Mouse (Mus musculus) hindbrain, embryonic 14.5 days (tissue): Measurements from ENCODE around the gene Emc3. TPM values are rescaled to one million over a fixed set of nuclear protein-coding genes. Genes with fewer than 3 reads are reported as not detected.
A peak's percentile ranks its signal among the peaks of the same experiment; 100 is the strongest.

Source experiments
- ATAC-seq: fragments of 200-750 bp; cut with Nextera tagmentation; 2 replicates; pipeline ENCODE4 v1.8.0; 2017; ENCODE audit warnings: moderate number of reproducible peaks, mild to moderate bottlenecking, moderate TSS enrichment, moderate library complexity; ENCODE audit not compliant: low FRiP score
- DNase-seq: peaks from one replicate; pipeline ENCODE4 v3.0.0-alpha.2; 2015; ENCODE audit warnings: low spot score
- H3K27ac ChIP-seq: fragments of 300-500 bp; sonication (generic); 2 replicates; pipeline ENCODE4 v1.5.1; 2014; ENCODE audit warnings: mild to moderate bottlenecking, moderate library complexity
- H3K27me3 ChIP-seq: fragments of 300-500 bp; sonication (generic); 2 replicates; pipeline ENCODE4 v1.6.1; 2014; ENCODE audit warnings: mild to moderate bottlenecking, low read length, mixed read lengths; ENCODE audit not compliant: control insufficient read depth, insufficient read depth
- H3K36me3 ChIP-seq: fragments of 300-500 bp; sonication (generic); replicated peaks from 2 replicates; pipeline ENCODE4 v1.6.1; 2014; ENCODE audit not compliant: control insufficient read depth, insufficient read depth
- H3K4me1 ChIP-seq: fragments of 300-500 bp; sonication (generic); replicated peaks from 2 replicates; pipeline ENCODE4 v1.6.1; 2014; ENCODE audit warnings: antibody characterized with exemption, low read length, mixed read lengths; ENCODE audit not compliant: control insufficient read depth, insufficient read depth
- H3K4me2 ChIP-seq: fragments of 300-500 bp; sonication (generic); replicated peaks from 2 replicates; pipeline ENCODE4 v1.6.1; 2014; ENCODE audit warnings: mild to moderate bottlenecking, moderate library complexity
- H3K4me3 ChIP-seq: fragments of 300-500 bp; sonication (generic); replicated peaks from 2 replicates; pipeline ENCODE4 v1.5.1; 2014; ENCODE audit warnings: mild to moderate bottlenecking, low read length
- H3K9ac ChIP-seq: fragments of 300-500 bp; sonication (generic); 2 replicates; pipeline ENCODE4 v1.6.1; 2014
- H3K9me3 ChIP-seq: fragments of 300-500 bp; sonication (generic); 2 replicates; pipeline ENCODE4 v1.6.1; 2016; ENCODE audit warnings: low read length; ENCODE audit not compliant: control insufficient read depth
- WGBS: fragments of 180-500 bp; shearing (Covaris S2); extraction: QIAGEN DNeasy Blood & Tissue Kit; methylation state at CpG from one replicate; pipeline ENCODE4 v1.1.7; 2014; 5-methylcytosine and 5-hydroxymethylcytosine counted together
- polyA plus RNA-seq: library from polyadenylated mRNA; unstranded; fragments of >200 nt; fragmentation: Nextera tagmentation; extraction: Ambion mirVana; gene quantifications from 2 replicates; pipeline ENCODE4 v1.2.1, GENCODE M21; 2014

Gene Emc3
- polyA plus RNA-seq, 1 experiment from 2014 or later: 107 TPM

DNA sequence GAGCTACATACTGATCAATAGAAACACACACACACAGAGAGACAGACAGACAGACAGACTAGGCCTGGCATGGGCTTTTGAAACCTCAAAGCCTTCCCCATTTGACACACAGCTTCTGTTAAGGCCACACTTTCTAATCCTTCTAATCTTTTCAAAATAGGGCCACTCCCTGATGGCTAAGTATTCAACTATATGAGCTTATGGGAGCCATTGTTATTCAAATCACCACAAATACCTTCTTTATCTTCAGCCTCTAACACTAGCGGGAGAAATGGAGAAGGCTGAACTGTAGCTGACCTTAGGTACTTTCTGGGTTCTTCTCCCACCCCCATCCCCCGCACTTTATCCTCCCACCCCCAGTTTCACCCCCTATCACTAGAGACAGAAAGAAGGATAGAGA, 28.7 kb downstream of the Emc3 start:
- Histone ChIP-seq H3K4me1 (no peaks in the 10 kb centered on the region), H3K27ac (no peak overlapping the region), H3K4me3 (no peak overlapping the region), H3K27me3 (no peaks in the 10 kb centered on the region), H3K4me2 (no peak overlapping the region), H3K9ac (no peak overlapping the region), H3K9me3 (no peaks in the 10 kb centered on the region), H3K36me3 (no peaks in the 10 kb centered on the region)
- WGBS: 70% methylated on average over 2 of the region's 2 CpGs
- DNase-seq: no peak
- no peak for ATAC-seq

DNA sequence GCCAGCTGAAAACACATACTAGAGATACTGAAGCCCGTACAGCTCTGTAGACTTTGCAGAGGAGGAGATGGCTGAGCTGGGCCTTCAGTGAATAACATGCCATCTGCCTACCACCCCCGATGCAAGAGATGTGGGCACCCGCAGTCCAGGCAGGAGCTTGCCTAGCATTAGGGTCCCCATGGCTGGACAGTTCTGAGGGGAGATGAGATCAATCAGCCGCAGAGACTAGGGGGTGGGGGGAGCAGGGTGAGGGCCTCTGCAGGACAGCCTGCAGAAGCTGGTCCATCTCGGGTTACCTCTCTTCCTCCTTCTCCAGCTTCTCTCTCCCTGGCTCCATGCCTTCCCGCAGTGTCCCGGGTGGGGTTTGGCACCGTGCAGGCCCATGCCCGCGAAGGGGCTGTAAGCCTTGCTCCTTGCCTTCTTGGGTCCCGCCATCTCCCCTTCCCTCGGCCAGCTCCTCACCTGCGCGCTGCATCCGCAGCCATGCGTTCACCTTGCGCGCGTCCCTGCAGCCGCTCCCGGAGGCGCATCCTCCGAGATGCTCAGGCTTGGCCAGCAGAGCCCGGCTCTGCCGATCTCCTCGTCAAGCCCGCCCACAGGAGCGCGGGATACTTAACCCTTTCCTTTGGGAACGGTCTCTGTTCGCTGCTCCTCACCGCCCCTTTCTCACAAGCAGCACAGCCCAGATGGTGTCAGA, 29.9 kb downstream of the Emc3 start, which contains the start of gene Prrt3:
TSS of gene Prrt3 (minus strand) at position 544 of the 697 bp plus-strand sequence.
- Histone ChIP-seq H3K9me3 (no peaks in the 10 kb centered on the region), H3K9ac (peak within 1 kb of the TSS; percentile 63), H3K27me3 (no peaks in the 10 kb centered on the region), H3K27ac (peak within 1 kb of the TSS; percentile 8; the same call in 1 of the 2 replicates), H3K36me3 (0 out of 2 replicates have a peak, but pooled peaks cover 4% of the 10 kb centered on the region), H3K4me2 (peak within 1 kb of the TSS; percentile 55), H3K4me3 (peak within 1 kb of the TSS; percentile 45), H3K4me1 (no peaks in the 10 kb centered on the region)
- ATAC-seq (peak; percentile 89), DNase-seq (peak; percentile 66)
- 2% methylated on average over 32 of the region's 32 CpGs for WGBS

DNA sequence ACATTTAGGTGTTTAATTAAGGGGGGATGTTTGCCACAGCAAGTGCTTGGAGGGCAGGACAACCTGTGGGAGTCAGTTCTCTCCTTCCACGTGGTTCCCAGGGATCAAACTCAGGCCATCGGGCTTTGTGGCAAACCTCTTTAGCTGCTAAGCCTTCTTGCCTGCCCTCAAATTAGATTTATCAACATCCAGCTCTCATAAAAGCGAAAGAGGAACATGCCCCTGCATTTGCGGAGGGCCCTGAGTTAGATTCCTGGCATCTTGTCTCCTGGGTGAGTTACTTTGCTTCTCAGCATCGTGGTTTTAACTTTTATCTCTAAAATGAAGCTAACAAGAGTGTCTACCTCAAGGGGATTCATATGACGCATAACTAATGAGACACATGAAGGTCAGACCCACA, 32.1 kb downstream of the Emc3 start:
- H3K9ac ChIP-seq: no peak overlapping the region
- DNase-seq: no peak
- WGBS: 84% methylated on average over 6 of the region's 6 CpGs
- no peaks in the 10 kb centered on the region for H3K9me3 ChIP-seq
- ATAC-seq: no peak
- no peak overlapping the region for H3K4me3 ChIP-seq
- no peak overlapping the region for H3K27ac ChIP-seq
- no peak overlapping the region for H3K4me2 ChIP-seq
- 0 out of 2 replicates have a peak, but pooled peaks cover 7% of the 10 kb centered on the region for H3K4me1 ChIP-seq
- 0 out of 2 replicates have a peak, but pooled peaks cover 8% of the 10 kb centered on the region for H3K36me3 ChIP-seq
- H3K27me3 ChIP-seq: peaks cover 7% of the 10 kb centered on the region

DNA sequence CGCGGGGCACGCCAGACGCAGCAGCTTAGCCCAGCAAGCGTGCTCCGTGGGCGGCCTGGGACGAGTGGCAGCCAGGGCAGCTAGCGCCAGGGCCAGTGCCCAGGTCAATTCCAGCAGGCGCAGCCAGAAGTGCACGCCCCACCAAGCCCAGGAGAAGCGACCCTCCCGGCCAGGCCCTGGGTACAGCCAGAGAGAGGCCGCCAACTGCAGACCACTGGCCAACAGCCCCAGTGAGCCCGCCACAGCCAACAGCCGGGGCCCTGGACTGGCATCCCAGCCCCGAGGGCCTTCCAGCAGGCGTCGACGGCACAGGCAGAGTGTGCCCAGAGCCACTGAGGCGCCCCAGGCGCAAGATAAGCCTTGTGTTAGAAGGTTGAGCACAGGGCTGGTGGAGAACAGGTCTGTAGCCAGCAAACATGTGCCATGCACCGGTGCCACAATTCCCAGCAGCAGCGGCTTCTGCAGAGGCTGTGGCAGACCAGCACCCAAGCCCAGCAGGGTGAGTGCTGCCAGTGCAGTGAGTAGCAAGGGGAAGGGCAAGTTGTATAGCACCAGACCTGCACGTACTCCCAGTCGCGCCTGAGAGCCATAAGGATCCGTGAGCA, 36.3 kb downstream of the Emc3 start:
- Histone ChIP-seq H3K9ac (0 out of 2 replicates have a peak overlapping the region, but pooled peaks have one; percentile 46), H3K4me2 (peak overlapping the region; percentile 55), H3K36me3 (peaks cover 39% of the 10 kb centered on the region), H3K27me3 (peaks cover 7% of the 10 kb centered on the region), H3K4me1 (0 out of 2 replicates have a peak, but pooled peaks cover 7% of the 10 kb centered on the region), H3K9me3 (no peaks in the 10 kb centered on the region), H3K27ac (no peak overlapping the region), H3K4me3 (peak overlapping the region; percentile 32)
- WGBS: 54% methylated on average over 28 of the region's 28 CpGs
- no peak for DNase-seq
- no peak for ATAC-seq

DNA sequence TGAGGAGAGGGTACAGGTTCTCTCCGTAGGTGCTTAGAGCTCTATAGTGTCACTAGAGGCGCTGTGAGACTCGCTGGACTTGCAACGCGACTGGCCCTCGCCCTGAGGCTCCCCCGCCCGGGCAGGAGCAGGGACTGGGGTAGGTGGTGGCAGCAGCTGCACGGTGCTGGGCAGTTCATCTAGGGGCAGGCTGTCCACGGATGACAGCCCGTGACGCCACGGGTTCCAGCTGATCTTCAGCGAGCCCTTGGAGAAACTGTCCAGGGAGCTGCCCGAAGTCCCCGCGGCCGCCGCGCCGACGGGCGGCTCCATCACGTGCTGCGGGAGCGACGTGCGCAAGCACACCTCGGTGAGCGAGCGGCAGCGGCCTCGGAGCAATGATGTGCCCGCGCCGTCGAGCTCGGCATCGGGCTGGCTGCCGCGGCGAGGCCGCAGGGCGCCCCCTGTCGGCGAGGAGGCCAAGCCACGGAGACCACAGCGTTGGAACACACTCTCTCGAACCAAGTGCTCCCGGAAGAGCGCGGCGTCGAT, 37.1 kb downstream of the Emc3 start:
- Histone ChIP-seq H3K27me3 (peaks cover 7% of the 10 kb centered on the region), H3K4me2 (peak overlapping the region; percentile 55), H3K4me1 (0 out of 2 replicates have a peak, but pooled peaks cover 7% of the 10 kb centered on the region), H3K27ac (no peak overlapping the region), H3K4me3 (peak overlapping the region; percentile 32), H3K9me3 (no peaks in the 10 kb centered on the region), H3K9ac (peak overlapping the region; percentile 46), H3K36me3 (peaks cover 47% of the 10 kb centered on the region)
- peak; percentile 77 for DNase-seq
- peak; percentile 77 for ATAC-seq
- under 1% methylated on average over 53 of the region's 54 CpGs for WGBS

DNA sequence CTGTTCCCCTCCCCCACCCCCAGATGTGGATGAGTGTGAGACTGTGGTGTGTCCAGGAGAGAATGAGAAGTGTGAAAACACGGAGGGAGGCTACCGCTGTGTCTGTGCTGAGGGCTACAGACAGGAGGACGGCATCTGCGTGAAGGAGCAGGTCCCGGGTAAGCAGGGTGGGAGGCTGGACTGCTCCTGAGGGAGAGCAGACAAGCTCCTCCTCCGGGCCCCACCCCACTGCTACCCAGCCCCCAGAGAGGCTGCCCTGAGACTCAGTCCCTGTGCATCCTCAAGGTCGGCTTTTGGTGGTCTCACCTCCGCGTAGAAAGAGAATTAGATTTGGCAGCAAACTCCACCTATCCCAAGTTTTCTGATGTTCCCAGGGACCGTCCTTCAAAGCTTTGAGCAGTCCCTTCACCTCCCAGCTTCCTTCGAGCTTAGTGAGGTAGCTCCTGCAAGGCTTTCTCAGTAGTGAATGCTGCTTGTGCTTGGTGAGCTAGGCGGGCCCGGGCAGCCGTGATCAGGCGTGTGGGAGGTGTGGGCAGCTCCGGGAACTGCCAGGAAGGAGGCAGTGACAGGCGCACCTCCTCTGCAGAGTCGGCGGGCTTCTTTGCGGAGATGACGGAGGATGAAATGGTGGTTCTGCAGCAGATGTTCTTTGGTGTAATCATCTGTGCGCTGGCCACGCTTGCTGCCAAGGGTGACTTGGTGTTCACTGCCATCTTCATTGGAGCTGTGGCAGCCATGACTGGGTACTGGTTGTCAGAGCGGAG, 39.2 kb downstream of the Emc3 start:
- Histone ChIP-seq H3K9ac (no peak overlapping the region), H3K4me3 (no peak overlapping the region), H3K27me3 (peaks cover 7% of the 10 kb centered on the region), H3K36me3 (peaks cover 66% of the 10 kb centered on the region), H3K9me3 (no peaks in the 10 kb centered on the region), H3K4me1 (0 out of 2 replicates have a peak, but pooled peaks cover 7% of the 10 kb centered on the region), H3K27ac (no peak overlapping the region), H3K4me2 (no peak overlapping the region)
- DNase-seq: no peak
- WGBS: 77% methylated on average over 24 of the region's 24 CpGs
- ATAC-seq: no peak

DNA sequence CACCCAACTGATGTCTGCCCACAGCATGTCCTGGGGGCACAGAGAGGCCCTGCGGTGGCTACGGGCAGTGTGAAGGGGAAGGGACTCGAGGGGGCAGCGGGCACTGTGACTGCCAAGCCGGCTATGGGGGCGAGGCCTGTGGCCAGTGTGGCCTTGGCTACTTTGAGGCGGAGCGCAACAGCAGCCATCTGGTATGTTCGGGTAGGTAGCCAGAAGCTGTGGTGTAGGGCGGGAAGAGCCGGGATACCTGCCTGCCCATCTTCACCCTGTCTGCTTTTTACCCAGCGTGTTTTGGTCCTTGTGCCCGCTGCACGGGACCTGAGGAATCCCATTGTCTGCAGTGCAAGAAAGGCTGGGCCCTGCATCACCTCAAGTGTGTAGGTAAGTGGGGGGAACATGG, 42.0 kb downstream of the Emc3 start:
- WGBS: 95% methylated on average over 14 of the region's 14 CpGs
- Histone ChIP-seq H3K4me3 (no peak overlapping the region), H3K27ac (no peak overlapping the region), H3K4me1 (peaks cover 15% of the 10 kb centered on the region), H3K36me3 (peaks cover 75% of the 10 kb centered on the region), H3K4me2 (no peak overlapping the region), H3K27me3 (no peaks in the 10 kb centered on the region), H3K9me3 (no peaks in the 10 kb centered on the region), H3K9ac (no peak overlapping the region)
- ATAC-seq: no peak
- no peak for DNase-seq

DNA sequence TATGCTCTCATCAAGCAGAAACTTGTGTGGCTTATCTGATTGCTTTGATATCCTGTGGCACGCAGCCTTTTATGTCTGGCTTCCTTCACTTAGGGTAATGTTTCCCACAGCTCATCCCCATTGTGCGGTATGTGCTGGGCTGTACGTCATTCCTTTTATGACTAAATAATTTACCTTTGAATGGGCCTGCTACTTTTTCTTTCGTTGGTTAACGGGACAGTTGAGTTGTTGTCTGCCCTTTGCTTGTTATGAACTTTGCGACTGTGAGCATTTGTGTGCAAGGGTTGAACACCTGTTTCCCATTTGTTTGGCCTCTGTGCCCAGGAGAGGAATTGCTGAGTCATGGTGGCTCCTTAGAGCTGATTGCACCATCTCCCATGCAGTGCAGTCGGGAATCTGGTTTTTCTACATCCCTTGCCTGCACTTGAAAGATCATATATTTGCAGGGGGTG, 44.3 kb downstream of the Emc3 start:
- Histone ChIP-seq H3K36me3 (peaks cover 64% of the 10 kb centered on the region), H3K9ac (no peak overlapping the region; the same call in 1 of the 2 replicates), H3K9me3 (no peaks in the 10 kb centered on the region), H3K4me1 (peaks cover 24% of the 10 kb centered on the region), H3K4me2 (no peak overlapping the region), H3K27me3 (no peaks in the 10 kb centered on the region), H3K27ac (no peak overlapping the region), H3K4me3 (no peak overlapping the region)
- DNase-seq: no peak
- no peak for ATAC-seq
- 66% methylated on average over 7 of the region's 7 CpGs for WGBS

DNA sequence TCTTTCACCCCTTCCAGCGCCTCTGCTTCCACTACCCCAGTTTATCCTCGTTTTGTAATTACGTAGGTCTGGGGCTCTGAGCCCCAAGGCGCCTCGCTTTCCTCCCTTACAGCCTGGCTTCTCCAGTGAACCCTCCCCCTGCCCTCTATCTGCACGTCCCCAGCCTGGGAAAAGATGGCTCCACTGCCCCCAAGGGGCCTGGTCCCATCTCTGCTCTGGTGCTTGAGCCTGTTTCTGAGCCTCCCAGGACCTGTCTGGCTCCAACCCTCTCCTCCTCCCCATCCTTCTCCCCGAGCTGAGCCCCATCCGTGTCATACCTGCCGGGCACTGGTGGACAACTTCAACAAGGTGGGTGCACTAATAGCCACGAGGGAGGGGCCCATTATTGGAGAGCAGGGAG, 47.7 kb downstream of the Emc3 start:
- Histone ChIP-seq H3K9ac (peak overlapping the region; percentile 93), H3K4me3 (peak overlapping the region; percentile 66), H3K4me1 (peaks cover 31% of the 10 kb centered on the region), H3K36me3 (peaks cover 30% of the 10 kb centered on the region), H3K27me3 (no peaks in the 10 kb centered on the region; the same call in none of the 2 replicates), H3K9me3 (no peaks in the 10 kb centered on the region), H3K27ac (peak overlapping the region; percentile 89), H3K4me2 (peak overlapping the region; percentile 70)
- peak; percentile 46 for ATAC-seq
- peak; percentile 58 for DNase-seq
- WGBS: 9% methylated on average over 10 of the region's 10 CpGs
